Mouse (Mus musculus) neural tube, embryonic 12.5 days (tissue): ENCODE data around the gene Irf2. TPM values are rescaled to one million over a fixed set of nuclear protein-coding genes. Genes with fewer than 3 reads are reported as not detected.

ENCODE experiments used
- ATAC-seq: fragments of 200-750 bp; cut with Nextera tagmentation; 2 replicates; pipeline ENCODE4 v1.8.0; 2017; ENCODE audit warnings: low read depth, mild to moderate bottlenecking, moderate TSS enrichment, moderate library complexity; ENCODE audit not compliant: low FRiP score
- H3K27ac ChIP-seq: fragments of 300-500 bp; sonication (generic); 2 replicates; pipeline ENCODE4 v1.5.1; 2016
- H3K27me3 ChIP-seq: fragments of 300-500 bp; sonication (generic); replicated peaks from 2 replicates; pipeline ENCODE4 v1.6.1; 2016; ENCODE audit warnings: mild to moderate bottlenecking
- H3K36me3 ChIP-seq: fragments of 300-500 bp; sonication (generic); 2 replicates; pipeline ENCODE4 v1.6.1; 2016; ENCODE audit warnings: mild to moderate bottlenecking
- H3K4me1 ChIP-seq: fragments of 300-500 bp; sonication (generic); 2 replicates; pipeline ENCODE4 v1.6.1; 2016
- H3K4me2 ChIP-seq: fragments of 300-500 bp; sonication (generic); replicated peaks from 2 replicates; pipeline ENCODE4 v1.6.1; 2016; ENCODE audit warnings: mild to moderate bottlenecking
- H3K4me3 ChIP-seq: fragments of 300-500 bp; sonication (generic); 2 replicates; pipeline ENCODE4 v1.5.1; 2016
- H3K9ac ChIP-seq: fragments of 300-500 bp; sonication (generic); 2 replicates; pipeline ENCODE4 v1.6.1; 2016; ENCODE audit warnings: mild to moderate bottlenecking
- H3K9me3 ChIP-seq: fragments of 300-500 bp; sonication (generic); 2 replicates; pipeline ENCODE4 v1.6.1; 2016; ENCODE audit warnings: mild to moderate bottlenecking
- WGBS: fragments of 180-500 bp; shearing (Covaris S2); methylation state at CpG from one replicate; pipeline ENCODE4 v1.1.7; 2016; 5-methylcytosine and 5-hydroxymethylcytosine counted together
- polyA plus RNA-seq: library from polyadenylated mRNA; unstranded; fragments of >200 nt; fragmentation: Nextera tagmentation; extraction: Ambion mirVana; gene quantifications from 2 replicates; pipeline ENCODE4 v1.2.1, GENCODE M21; 2016

The Irf2 gene
- polyA plus RNA-seq, 1 experiment from 2014 or later: 11.7 TPM

- Histone ChIP-seq H3K27ac (no peak overlapping the region), H3K4me3 (no peak overlapping the region), H3K9me3 (no peaks in the 10 kb centered on the region), H3K36me3 (peaks cover 8% of the 10 kb centered on the region; the same call in 1 of the 2 replicates), H3K4me1 (no peaks in the 10 kb centered on the region), H3K4me2 (no peak overlapping the region), H3K9ac (no peak overlapping the region), H3K27me3 (no peaks in the 10 kb centered on the region)
- no peak for ATAC-seq
- 78% methylated on average over 2 of the region's 2 CpGs for WGBS
These were observed 53.1 kb downstream of the Irf2 start for GRCm38 (mm10) chr8:46792653-46793052.

- H3K4me1 ChIP-seq: no peaks in the 10 kb centered on the region
- no peak overlapping the region for H3K4me2 ChIP-seq
- no peaks in the 10 kb centered on the region for H3K9me3 ChIP-seq
- no peak for ATAC-seq
- no peak overlapping the region for H3K27ac ChIP-seq
- WGBS: 95% methylated on average over 14 of the region's 14 CpGs
- no peaks in the 10 kb centered on the region for H3K27me3 ChIP-seq
- no peak overlapping the region for H3K4me3 ChIP-seq
- H3K9ac ChIP-seq: no peak overlapping the region
- H3K36me3 ChIP-seq: peaks cover 14% of the 10 kb centered on the region; the same call in 1 of the 2 replicates
These were observed 53.7 kb downstream of the Irf2 start for GRCm38 (mm10) chr8:46793248-46793647.

GRCm38 (mm10) chr8:46794317-46794716, 54.8 kb downstream of the Irf2 start:
- 89% methylated on average over 5 of the region's 5 CpGs for WGBS
- H3K9ac ChIP-seq: no peak overlapping the region
- H3K4me2 ChIP-seq: no peak overlapping the region
- H3K4me3 ChIP-seq: no peak overlapping the region
- no peaks in the 10 kb centered on the region for H3K4me1 ChIP-seq
- H3K27me3 ChIP-seq: no peaks in the 10 kb centered on the region
- H3K9me3 ChIP-seq: no peaks in the 10 kb centered on the region
- no peak overlapping the region for H3K27ac ChIP-seq
- peaks cover 16% of the 10 kb centered on the region; the same call in 1 of the 2 replicates for H3K36me3 ChIP-seq
- ATAC-seq: no peak

GRCm38 (mm10) chr8:46799212-46799611, 59.7 kb downstream of the Irf2 start:
- no peak for ATAC-seq
- no peaks in the 10 kb centered on the region for H3K9me3 ChIP-seq
- WGBS: 95% methylated on average over 5 of the region's 5 CpGs
- H3K36me3 ChIP-seq: peaks cover 16% of the 10 kb centered on the region; the same call in 1 of the 2 replicates
- no peak overlapping the region for H3K4me2 ChIP-seq
- H3K4me1 ChIP-seq: no peaks in the 10 kb centered on the region
- no peak overlapping the region for H3K4me3 ChIP-seq
- H3K9ac ChIP-seq: no peak overlapping the region
- no peaks in the 10 kb centered on the region for H3K27me3 ChIP-seq
- no peak overlapping the region for H3K27ac ChIP-seq

GRCm38 (mm10) chr8:46799706-46800105, 60.2 kb downstream of the Irf2 start:
- no peak for ATAC-seq
- 78% methylated on average over 2 of the region's 2 CpGs for WGBS

GRCm38 (mm10) chr8:46801153-46801684, 61.7 kb downstream of the Irf2 start:
- Histone ChIP-seq H3K9me3 (no peaks in the 10 kb centered on the region), H3K9ac (no peak overlapping the region), H3K27me3 (no peaks in the 10 kb centered on the region), H3K36me3 (peaks cover 18% of the 10 kb centered on the region; the same call in 1 of the 2 replicates), H3K27ac (no peak overlapping the region), H3K4me1 (no peaks in the 10 kb centered on the region), H3K4me3 (no peak overlapping the region), H3K4me2 (no peak overlapping the region)
- 85% methylated on average over 1 of the region's 1 CpGs for WGBS
- no peak for ATAC-seq

More at GRCm38 (mm10) chr8:46799706-46800105, 60.2 kb downstream of the Irf2 start:
- Histone ChIP-seq H3K9ac (no peak overlapping the region), H3K27ac (no peak overlapping the region), H3K27me3 (no peaks in the 10 kb centered on the region), H3K4me2 (no peak overlapping the region), H3K4me3 (no peak overlapping the region), H3K9me3 (no peaks in the 10 kb centered on the region), H3K36me3 (peaks cover 16% of the 10 kb centered on the region; the same call in 1 of the 2 replicates), H3K4me1 (no peaks in the 10 kb centered on the region)

- Histone ChIP-seq H3K4me2 (no peak overlapping the region), H3K27ac (no peak overlapping the region), H3K4me3 (no peak overlapping the region), H3K27me3 (no peaks in the 10 kb centered on the region), H3K9me3 (peaks cover 2% of the 10 kb centered on the region; the same call in 1 of the 2 replicates), H3K4me1 (no peaks in the 10 kb centered on the region), H3K36me3 (peaks cover 25% of the 10 kb centered on the region), H3K9ac (no peak overlapping the region)
- 93% methylated on average over 2 of the region's 2 CpGs for WGBS
- ATAC-seq: no peak
These were observed 62.5 kb downstream of the Irf2 start for GRCm38 (mm10) chr8:46802009-46802408.

GRCm38 (mm10) chr8:46804721-46805120, 65.2 kb downstream of the Irf2 start:
- H3K4me3 ChIP-seq: no peak overlapping the region
- no peak for ATAC-seq
- 95% methylated on average over 5 of the region's 5 CpGs for WGBS
- H3K4me1 ChIP-seq: no peaks in the 10 kb centered on the region
- peaks cover 5% of the 10 kb centered on the region; the same call in 1 of the 2 replicates for H3K9me3 ChIP-seq
- no peak overlapping the region for H3K4me2 ChIP-seq
- no peaks in the 10 kb centered on the region for H3K27me3 ChIP-seq
- no peak overlapping the region for H3K9ac ChIP-seq
- peaks cover 24% of the 10 kb centered on the region for H3K36me3 ChIP-seq
- H3K27ac ChIP-seq: no peak overlapping the region

- ATAC-seq: no peak
- no peak overlapping the region for H3K4me3 ChIP-seq
- no peak overlapping the region for H3K9ac ChIP-seq
- no peak overlapping the region for H3K4me2 ChIP-seq
- no peaks in the 10 kb centered on the region for H3K4me1 ChIP-seq
- peaks cover 5% of the 10 kb centered on the region; the same call in 1 of the 2 replicates for H3K9me3 ChIP-seq
- H3K36me3 ChIP-seq: peaks cover 23% of the 10 kb centered on the region
- 87% methylated on average over 11 of the region's 11 CpGs for WGBS
- H3K27ac ChIP-seq: no peak overlapping the region
- H3K27me3 ChIP-seq: no peaks in the 10 kb centered on the region
These were observed 71.6 kb downstream of the Irf2 start for GRCm38 (mm10) chr8:46811021-46811622.

GRCm38 (mm10) chr8:46811944-46812343, 72.4 kb downstream of the Irf2 start:
- H3K4me3 ChIP-seq: no peak overlapping the region
- 91% methylated on average over 2 of the region's 2 CpGs for WGBS
- peaks cover 15% of the 10 kb centered on the region for H3K36me3 ChIP-seq
- H3K27ac ChIP-seq: no peak overlapping the region
- H3K9me3 ChIP-seq: peaks cover 3% of the 10 kb centered on the region; the same call in 1 of the 2 replicates
- no peaks in the 10 kb centered on the region for H3K27me3 ChIP-seq
- no peak for ATAC-seq
- H3K9ac ChIP-seq: no peak overlapping the region
- no peaks in the 10 kb centered on the region for H3K4me1 ChIP-seq
- no peak overlapping the region for H3K4me2 ChIP-seq

- ATAC-seq: no peak
- no peaks in the 10 kb centered on the region for H3K27me3 ChIP-seq
- 91% methylated on average over 4 of the region's 4 CpGs for WGBS
- H3K4me2 ChIP-seq: no peak overlapping the region
- H3K9me3 ChIP-seq: no peaks in the 10 kb centered on the region
- no peak overlapping the region for H3K4me3 ChIP-seq
- no peak overlapping the region for H3K9ac ChIP-seq
- H3K36me3 ChIP-seq: 0 out of 2 replicates have a peak, but pooled peaks cover 6% of the 10 kb centered on the region
- H3K27ac ChIP-seq: no peak overlapping the region
- H3K4me1 ChIP-seq: no peaks in the 10 kb centered on the region
These were observed 73.4 kb downstream of the Irf2 start for GRCm38 (mm10) chr8:46812966-46813365.

GRCm38 (mm10) chr8:46818106-46818989, 78.8 kb downstream of the Irf2 start:
- 83% methylated on average over 14 of the region's 14 CpGs for WGBS
- Histone ChIP-seq H3K4me1 (no peaks in the 10 kb centered on the region), H3K27ac (no peak overlapping the region), H3K27me3 (no peaks in the 10 kb centered on the region), H3K4me2 (no peak overlapping the region), H3K4me3 (no peak overlapping the region), H3K9me3 (no peaks in the 10 kb centered on the region), H3K36me3 (peaks cover 17% of the 10 kb centered on the region), H3K9ac (no peak overlapping the region)
- ATAC-seq: no peak
